8 mouse cellular contexts compared by ENCODE assay signal in the genomic region with DNA sequence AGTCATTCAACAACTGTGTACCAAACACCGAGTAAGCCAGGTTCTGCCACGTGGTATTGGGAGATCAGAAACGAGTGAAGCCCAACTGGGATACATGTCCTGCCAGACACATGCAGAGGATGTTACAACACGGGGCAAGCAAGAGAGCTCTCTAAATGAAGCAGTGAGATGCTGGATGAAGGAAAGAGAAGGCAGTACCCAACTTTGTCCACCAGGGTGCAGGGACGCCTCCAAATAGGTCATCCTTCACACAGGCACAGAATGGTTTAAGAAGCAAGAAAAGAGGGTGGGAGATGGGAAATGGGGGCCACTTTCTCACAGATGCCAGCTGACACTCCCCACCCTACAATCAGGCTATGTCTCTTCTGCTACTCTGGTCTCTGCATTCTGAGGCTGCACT.
A peak's percentile ranks its signal among the peaks of the same experiment; 100 is the strongest.
DNase-seq lines count a peak whose midpoint lies in the region; ATAC-seq and TF ChIP-seq lines count a peak whose summit lies in the region.

No protein-coding gene starts in this region.

- H3K4me3 ChIP-seq in lung, embryonic 14.5 days (ENCODE audit: low read depth, low read length) = no peak overlapping the region

- H3K36me3 ChIP-seq in lung, embryonic 14.5 days (ENCODE audit: insufficient read depth) = no peaks in the 10 kb centered on the region

- H3K9ac ChIP-seq in lung, embryonic 14.5 days = no peak overlapping the region

- no peak overlapping the region for H3K27ac ChIP-seq in lung, embryonic 14.5 days (ENCODE audit: low read depth)

- peak; percentile 90 for TF ChIP-seq CTCF in lung, embryonic 14.5 days (IDR thresholded peaks at IDR 0.05; ENCODE audit: low read depth)

- no peaks in the 10 kb centered on the region for H3K4me1 ChIP-seq in lung, embryonic 14.5 days (ENCODE audit: insufficient read depth)

- no peak for ATAC-seq in lung, embryonic 14.5 days (ENCODE audit: insufficient read depth)

- H3K4me2 ChIP-seq in lung, embryonic 14.5 days = no peak overlapping the region

- 29% methylated on average over 5 of the region's 5 CpGs for WGBS in lung, embryonic 14.5 days

- H3K9me3 ChIP-seq in lung, embryonic 14.5 days (ENCODE audit: low read depth, low read length) = no peaks in the 10 kb centered on the region

- H3K27me3 ChIP-seq in lung, embryonic 14.5 days (ENCODE audit: insufficient read depth, low read length) = no peaks in the 10 kb centered on the region

- peak; percentile 32 for DNase-seq in gastrocnemius, postnatal 10 days
- no peak for DNase-seq in gastrocnemius, adult 18-20 months (ENCODE audit: low spot score)
- DNase-seq in right cerebral cortex, postnatal 4 days = peak; percentile 30
- DNase-seq in right cerebral cortex, postnatal 25 days = no peak
- peak; percentile 30 to 40 for DNase-seq in cerebellum, adult 18-20 months
- DNase-seq in frontal cortex, postnatal 14 days (ENCODE audit: low spot score in 2 of 2) = peak; percentile 52 to 54
- DNase-seq in lung, embryonic 14.5 days = peak; percentile 72
- peak; percentile 25 for DNase-seq in thymus, postnatal 25 days

Comparison
In these comparisons a context has a peak if more than half of its experiments do, and no peak if none do; other contexts are left out.
1. DNase-seq: peak in gastrocnemius, postnatal 10 days (single experiment), right cerebral cortex, postnatal 4 days (single experiment), cerebellum, adult 18-20 months (2 of 2), frontal cortex, postnatal 14 days (2 of 2), lung, embryonic 14.5 days (single experiment) and thymus, postnatal 25 days (single experiment); none in gastrocnemius, adult 18-20 months (single experiment) and right cerebral cortex, postnatal 25 days (single experiment).